Mouse (Mus musculus): ENCODE data around the gene Krit1.
A peak's percentile ranks its signal among the peaks of the same experiment; 100 is the strongest.

DNA sequence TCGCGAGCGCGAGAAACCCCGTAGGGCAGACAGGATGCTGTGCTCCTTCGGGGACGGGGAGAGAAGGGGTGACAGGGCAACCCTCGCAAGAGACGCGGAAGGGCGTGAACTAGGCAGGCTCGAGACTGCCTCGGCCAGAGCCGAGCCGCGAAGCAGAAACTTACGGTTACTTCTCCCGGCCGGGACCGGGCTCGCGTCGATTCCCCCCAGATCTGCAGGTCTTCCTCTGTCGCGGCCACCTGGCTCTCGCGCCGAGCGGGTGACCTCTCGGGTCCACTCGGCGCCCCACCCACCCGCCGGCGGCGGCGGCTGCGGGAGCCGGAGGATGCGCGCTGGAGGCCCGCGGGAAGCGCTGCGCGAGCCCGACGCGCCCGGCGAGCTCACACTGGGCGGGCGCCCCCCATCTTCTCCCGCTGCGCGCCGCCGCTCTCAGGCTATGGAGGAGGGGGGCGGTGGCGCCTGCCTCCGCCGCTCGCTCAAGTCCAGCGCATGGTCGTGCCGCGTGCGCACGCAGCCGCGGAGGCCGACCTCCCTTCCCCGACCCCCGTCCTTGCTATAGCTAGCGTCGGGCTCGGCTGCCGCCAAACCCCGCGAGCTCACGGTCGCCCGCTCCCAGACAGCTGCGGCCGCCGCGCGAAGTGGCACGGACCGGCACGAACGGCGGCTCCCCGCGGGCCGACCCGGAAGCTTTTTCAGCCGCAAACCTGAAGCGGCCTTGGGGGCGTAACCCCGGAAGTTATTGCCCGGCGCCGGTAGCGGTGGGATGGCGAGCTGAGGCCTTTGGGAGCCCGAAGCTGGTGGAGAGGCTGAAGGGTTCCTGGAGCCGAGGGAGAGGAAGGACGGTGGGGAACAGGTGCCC is at the start of gene Krit1, which contains the start of gene Ankib1:
- 0 out of 2 replicates have a peak, but pooled peaks have one; percentile 2 for TF ChIP-seq CTCF (IDR thresholded peaks at IDR 0.05; ENCODE audit: low read depth)
- TF ChIP-seq EP300 (optimal IDR thresholded peaks at IDR 0.05): no peak
